Mouse (Mus musculus): ENCODE results near the gene Ankle1. TPM values are rescaled to one million over a fixed set of nuclear protein-coding genes. Genes with fewer than 3 reads are reported as not detected.

The Ankle1 gene
- polyA plus RNA-seq, 1 experiment from 2014 or later, result 41.9 TPM

- 58% methylated on average over 4 of the region's 4 CpGs for WGBS
Observed at GRCm38 (mm10) chr8:71451337-71451736, 45.5 kb downstream of the Ankle1 start.

GRCm38 (mm10) chr8:71451777-71452176 is 46.0 kb downstream of the Ankle1 start:
- H3K36me3 ChIP-seq, result peaks cover 7% of the 10 kb centered on the region
- H3K4me3 ChIP-seq, result no peak overlapping the region
- no peaks in the 10 kb centered on the region for H3K27me3 ChIP-seq
- H3K4me1 ChIP-seq, result 0 out of 2 replicates have a peak, but pooled peaks cover 5% of the 10 kb centered on the region
- no peak overlapping the region for H3K27ac ChIP-seq
- ATAC-seq (ENCODE audit: low FRiP score, low read depth), result no peak
- WGBS, result 31% methylated on average over 11 of the region's 11 CpGs
- H3K9ac ChIP-seq, result no peak overlapping the region
- H3K4me2 ChIP-seq (replicated peaks), result no peak overlapping the region
- H3K9me3 ChIP-seq, result no peaks in the 10 kb centered on the region

More at GRCm38 (mm10) chr8:71451337-71451736, 45.5 kb downstream of the Ankle1 start:
- Histone ChIP-seq H3K4me1 (0 out of 2 replicates have a peak, but pooled peaks cover 5% of the 10 kb centered on the region), H3K27ac (no peak overlapping the region), H3K9me3 (no peaks in the 10 kb centered on the region), H3K36me3 (peaks cover 2% of the 10 kb centered on the region; the same call in 1 of the 2 replicates), H3K27me3 (no peaks in the 10 kb centered on the region), H3K4me2 (replicated peaks) (no peak overlapping the region), H3K9ac (no peak overlapping the region), H3K4me3 (no peak overlapping the region)
- no peak for ATAC-seq (ENCODE audit: low FRiP score, low read depth)

GRCm38 (mm10) chr8:71452669-71453068 is 46.9 kb downstream of the Ankle1 start:
- no peak overlapping the region for H3K4me2 ChIP-seq (replicated peaks)
- H3K9me3 ChIP-seq, result no peaks in the 10 kb centered on the region
- 85% methylated on average over 2 of the region's 2 CpGs for WGBS
- 0 out of 2 replicates have a peak, but pooled peaks have one; percentile 58 for ATAC-seq (ENCODE audit: low FRiP score, low read depth)
- H3K27ac ChIP-seq, result no peak overlapping the region
- no peak overlapping the region for H3K4me3 ChIP-seq
- H3K4me1 ChIP-seq, result 0 out of 2 replicates have a peak, but pooled peaks cover 5% of the 10 kb centered on the region
- no peaks in the 10 kb centered on the region for H3K27me3 ChIP-seq
- no peak overlapping the region for H3K9ac ChIP-seq
- peaks cover 15% of the 10 kb centered on the region for H3K36me3 ChIP-seq

GRCm38 (mm10) chr8:71454668-71455067 is 48.9 kb downstream of the Ankle1 start:
- Histone ChIP-seq H3K4me1 (peaks cover 7% of the 10 kb centered on the region; the same call in 1 of the 2 replicates), H3K4me3 (no peak overlapping the region), H3K9me3 (no peaks in the 10 kb centered on the region), H3K36me3 (peaks cover 35% of the 10 kb centered on the region), H3K27me3 (no peaks in the 10 kb centered on the region), H3K9ac (no peak overlapping the region), H3K27ac (no peak overlapping the region), H3K4me2 (replicated peaks) (no peak overlapping the region)
- ATAC-seq (ENCODE audit: low FRiP score, low read depth), result no peak
- WGBS, result 71% methylated on average over 8 of the region's 8 CpGs

- Histone ChIP-seq H3K27ac (no peak overlapping the region), H3K4me1 (peaks cover 12% of the 10 kb centered on the region), H3K9ac (no peak overlapping the region), H3K36me3 (peaks cover 54% of the 10 kb centered on the region), H3K9me3 (no peaks in the 10 kb centered on the region), H3K4me3 (no peak overlapping the region), H3K4me2 (replicated peaks) (no peak overlapping the region), H3K27me3 (no peaks in the 10 kb centered on the region)
- WGBS, result 34% methylated on average over 22 of the region's 22 CpGs
- peak; percentile 15; the same call in 1 of the 2 replicates for ATAC-seq (ENCODE audit: low FRiP score, low read depth)
Observed at GRCm38 (mm10) chr8:71456906-71457305, 51.1 kb downstream of the Ankle1 start.

- 85% methylated on average over 20 of the region's 20 CpGs for WGBS
- Histone ChIP-seq H3K36me3 (peaks cover 54% of the 10 kb centered on the region), H3K9me3 (no peaks in the 10 kb centered on the region), H3K27me3 (no peaks in the 10 kb centered on the region), H3K4me1 (peaks cover 21% of the 10 kb centered on the region), H3K4me2 (replicated peaks) (no peak overlapping the region), H3K4me3 (no peak overlapping the region), H3K9ac (no peak overlapping the region), H3K27ac (no peak overlapping the region)
- no peak for ATAC-seq (ENCODE audit: low FRiP score, low read depth)
Observed at GRCm38 (mm10) chr8:71457659-71458270, 52.0 kb downstream of the Ankle1 start.

Other genes with a start within 250 kb of the Ankle1 start
- gene Myo9b, start 133.3 kb upstream of the Ankle1 start, polyA plus RNA-seq (2015; fragmentation: Nextera tagmentation; extraction: Ambion mirVana), result 24.9 and 27.2 TPM in 2 replicates
- gene Haus8, start 133.1 kb upstream of the Ankle1 start, polyA plus RNA-seq (2015; fragmentation: Nextera tagmentation; extraction: Ambion mirVana), result 58.2 and 58.3 TPM in 2 replicates
- 108 and 110 TPM in 2 replicates for gene Use1, start 39.2 kb upstream of the Ankle1 start, polyA plus RNA-seq (2015; fragmentation: Nextera tagmentation; extraction: Ambion mirVana)
- gene Ocel1, start 34.7 kb upstream of the Ankle1 start, polyA plus RNA-seq (2015; fragmentation: Nextera tagmentation; extraction: Ambion mirVana), result 3.1 and 4.1 TPM in 2 replicates
- 38.2 and 43.7 TPM in 2 replicates for gene Nr2f6, start 24.1 kb upstream of the Ankle1 start, polyA plus RNA-seq (2015; fragmentation: Nextera tagmentation; extraction: Ambion mirVana)
- gene Ushbp1, start 10.2 kb upstream of the Ankle1 start, polyA plus RNA-seq (2015; fragmentation: Nextera tagmentation; extraction: Ambion mirVana), result 8.1 and 8.2 TPM in 2 replicates
- gene Babam1, start 9.1 kb upstream of the Ankle1 start, polyA plus RNA-seq (2015; fragmentation: Nextera tagmentation; extraction: Ambion mirVana), result 93.1 and 99.7 TPM in 2 replicates
- 75.2 and 75.7 TPM in 2 replicates for gene Abhd8, start 57.6 kb downstream of the Ankle1 start, polyA plus RNA-seq (2015; fragmentation: Nextera tagmentation; extraction: Ambion mirVana)
- gene Mrpl34, start 58.9 kb downstream of the Ankle1 start, polyA plus RNA-seq (2015; fragmentation: Nextera tagmentation; extraction: Ambion mirVana), result 151 and 152 TPM in 2 replicates
- gene Dda1, start 63.2 kb downstream of the Ankle1 start, polyA plus RNA-seq (2015; fragmentation: Nextera tagmentation; extraction: Ambion mirVana), result 98.8 and 105 TPM in 2 replicates
- 1.5 and 1.7 TPM in 2 replicates for gene Ano8, start 80.0 kb downstream of the Ankle1 start, polyA plus RNA-seq (2015; fragmentation: Nextera tagmentation; extraction: Ambion mirVana)
- gene Gtpbp3, start 82.1 kb downstream of the Ankle1 start, polyA plus RNA-seq (2015; fragmentation: Nextera tagmentation; extraction: Ambion mirVana), result 23.6 and 25.0 TPM in 2 replicates
- 58.5 and 59.4 TPM in 2 replicates for gene Plvap, start 105.7 kb downstream of the Ankle1 start, polyA plus RNA-seq (2015; fragmentation: Nextera tagmentation; extraction: Ambion mirVana)
- gene Ccdc194, start 119.7 kb downstream of the Ankle1 start, polyA plus RNA-seq (2015; fragmentation: Nextera tagmentation; extraction: Ambion mirVana), result 0.41 and 0.78 TPM in 2 replicates
- gene Bst2, start 131.4 kb downstream of the Ankle1 start, polyA plus RNA-seq (2015; fragmentation: Nextera tagmentation; extraction: Ambion mirVana), result 21.0 and 22.3 TPM in 2 replicates
- 80.7 and 83.6 TPM in 2 replicates for gene Mvb12a, start 136.9 kb downstream of the Ankle1 start, polyA plus RNA-seq (2015; fragmentation: Nextera tagmentation; extraction: Ambion mirVana)
- 0.27 and 0.64 TPM in 2 replicates for gene Tmem221, start 152.9 kb downstream of the Ankle1 start, polyA plus RNA-seq (2015; fragmentation: Nextera tagmentation; extraction: Ambion mirVana)
- gene Nxnl1, start 160.6 kb downstream of the Ankle1 start, polyA plus RNA-seq (2015; fragmentation: Nextera tagmentation; extraction: Ambion mirVana), result not detected in 2 replicates
- gene Slc27a1, start 162.9 kb downstream of the Ankle1 start, polyA plus RNA-seq (2015; fragmentation: Nextera tagmentation; extraction: Ambion mirVana), result 52.2 and 52.3 TPM in 2 replicates
- gene Pgls, start 186.2 kb downstream of the Ankle1 start, polyA plus RNA-seq (2015; fragmentation: Nextera tagmentation; extraction: Ambion mirVana), result 210 and 212 TPM in 2 replicates
- 4.0 and 5.7 TPM in 2 replicates for gene Fam129c, start 191.6 kb downstream of the Ankle1 start, polyA plus RNA-seq (2015; fragmentation: Nextera tagmentation; extraction: Ambion mirVana)
- 85.6 and 87.6 TPM in 2 replicates for gene Colgalt1, start 205.0 kb downstream of the Ankle1 start, polyA plus RNA-seq (2015; fragmentation: Nextera tagmentation; extraction: Ambion mirVana)